Mouse (Mus musculus) mouse embryonic stem cell (cell line): ENCODE measurements around the gene 1700019D03Rik.

Source experiments
- in situ Hi-C, 2 experiments: fragments of 300-500 bp; cut with MboI; formaldehyde crosslinking; loops; 1 replicate in 1 of 2; 3 replicates in 1 of 2; pipeline ENCODE4 v1.14.3; 2019 to 2020; ENCODE audit warnings: low sequenced_read_pairs in 2 of 2, low pct_unique_long_range_greater_than_20kb in 1 of 2, mixed read lengths in 1 of 2; ENCODE audit not compliant: unreplicated experiment in 1 of 2

Gene 1700019D03Rik

GRCm38 (mm10) chr1:53020079-53020478 lies at the start of gene 1700019D03Rik:
TSS of gene 1700019D03Rik (minus strand) at chr1:53020179.
- in situ Hi-C loops: no loop called here

GRCm38 (mm10) chr1:53063921-53064320 lies 43.9 kb upstream of the 1700019D03Rik start:
- in situ Hi-C loops: loop anchor here (25.0 kb wide), 3 partner anchors 298 to 623 kb away; partner anchors contain the start of genes Asdurf (in 1 of the 2), Asnsd1 (in 1 of the 2) and Gm28551 (in 1 of the 2)

- in situ Hi-C loops: loop anchor here (25.0 kb wide), 3 partner anchors 300 to 625 kb away; partner anchors contain the start of genes Asdurf (in 1 of the 2), Asnsd1 (in 1 of the 2) and Gm28551 (in 1 of the 2)
These were observed 42.1 kb upstream of the 1700019D03Rik start for GRCm38 (mm10) chr1:53061871-53062608.

- in situ Hi-C loops: loop anchor here (25.0 kb wide), 3 partner anchors 301 to 626 kb away; partner anchors contain the start of genes Asdurf (in 1 of the 2), Asnsd1 (in 1 of the 2) and Gm28551 (in 1 of the 2)
These were observed 41.4 kb upstream of the 1700019D03Rik start, which contains the start of gene Mstn for GRCm38 (mm10) chr1:53061340-53061739. TSS of gene Mstn (plus strand) at chr1:53061640.

- in situ Hi-C loops: loop anchor here (25.0 kb wide), 3 partner anchors 302 to 627 kb away; partner anchors contain the start of genes Asdurf (in 1 of the 2), Asnsd1 (in 1 of the 2) and Gm28551 (in 1 of the 2)
These were observed 40.5 kb upstream of the 1700019D03Rik start for GRCm38 (mm10) chr1:53060499-53060898.

- in situ Hi-C loops: loop anchor here (25.0 kb wide), 3 partner anchors 303 to 628 kb away; partner anchors contain the start of genes Asdurf (in 1 of the 2), Asnsd1 (in 1 of the 2) and Gm28551 (in 1 of the 2)
These were observed 39.1 kb upstream of the 1700019D03Rik start for GRCm38 (mm10) chr1:53059106-53059505.

GRCm38 (mm10) chr1:53053087-53054022 lies 33.4 kb upstream of the 1700019D03Rik start:
- in situ Hi-C loops: loop anchor here (25.0 kb wide), 3 partner anchors 309 to 634 kb away; partner anchors contain the start of genes Asdurf (in 1 of the 2), Asnsd1 (in 1 of the 2) and Gm28551 (in 1 of the 2)

GRCm38 (mm10) chr1:53049763-53050427 lies 29.9 kb upstream of the 1700019D03Rik start:
- in situ Hi-C loops: loop anchor here (25.0 kb wide), 3 partner anchors 312 to 637 kb away; partner anchors contain the start of genes Asdurf (in 1 of the 2), Asnsd1 (in 1 of the 2) and Gm28551 (in 1 of the 2)

- in situ Hi-C loops: no loop called here
These were observed 17.5 kb upstream of the 1700019D03Rik start for GRCm38 (mm10) chr1:53037443-53037871.

- in situ Hi-C loops: no loop called here
These were observed 12.6 kb upstream of the 1700019D03Rik start for GRCm38 (mm10) chr1:53032550-53032949.

- in situ Hi-C loops: no loop called here
These were observed 1.1 kb downstream of the 1700019D03Rik start for GRCm38 (mm10) chr1:53018746-53019505.

GRCm38 (mm10) chr1:53015606-53016005 lies 4.4 kb downstream of the 1700019D03Rik start:
- in situ Hi-C loops: no loop called here

- in situ Hi-C loops: no loop called here
These were observed 5.3 kb downstream of the 1700019D03Rik start for GRCm38 (mm10) chr1:53014716-53015115.

GRCm38 (mm10) chr1:52986692-52987091 lies 33.3 kb downstream of the 1700019D03Rik start:
- in situ Hi-C loops: no loop called here

- in situ Hi-C loops: loop anchor here (25.0 kb wide), 2 partner anchors 236 to 336 kb away; partner anchors contain the start of genes Mfsd6 (in 1 of the 2) and Nemp2 (in 1 of the 2)
These were observed 46.8 kb downstream of the 1700019D03Rik start for GRCm38 (mm10) chr1:52973198-52973597.

GRCm38 (mm10) chr1:52971881-52972503 lies 48.0 kb downstream of the 1700019D03Rik start:
- in situ Hi-C loops: loop anchor here (25.0 kb wide), 2 partner anchors 235 to 335 kb away; partner anchors contain the start of genes Mfsd6 (in 1 of the 2) and Nemp2 (in 1 of the 2)
